Mouse (Mus musculus) liver, adult 2 months (tissue): ENCODE measurements around the gene Bmp7. TPM values are rescaled to one million over a fixed set of nuclear protein-coding genes. Genes with fewer than 3 reads are reported as not detected.

Experiments
- DNase-seq: peaks from one replicate; pipeline ENCODE4 v3.0.0-alpha.2; 2011; ENCODE audit warnings: low read depth, low spot score; ENCODE audit errors: extremely low read depth
- H3K27ac ChIP-seq: fragments of 200-500 bp; replicated peaks from 2 replicates; pipeline ENCODE4 v1.5.1; 2012; ENCODE audit warnings: low read depth, mild to moderate bottlenecking, control low read depth, inconsistent platforms, low read length; ENCODE audit not compliant: insufficient read depth
- H3K27me3 ChIP-seq: fragments of 200-500 bp; 2 replicates; pipeline ENCODE4 v1.6.1; 2012; ENCODE audit warnings: mild to moderate bottlenecking, moderate library complexity, low read length, inconsistent platforms; ENCODE audit not compliant: control insufficient read depth, insufficient read depth
- H3K36me3 ChIP-seq: fragments of 200-500 bp; 2 replicates; pipeline ENCODE4 v1.6.1; 2012; ENCODE audit warnings: low read length, inconsistent platforms; ENCODE audit not compliant: control insufficient read depth, insufficient read depth
- H3K4me1 ChIP-seq: fragments of 200-500 bp; 2 replicates; pipeline ENCODE4 v1.6.1; 2011; ENCODE audit warnings: low read length; ENCODE audit not compliant: control insufficient read depth, insufficient read depth
- H3K4me3 ChIP-seq: fragments of 200-500 bp; 2 replicates; pipeline ENCODE4 v1.5.1; 2011; ENCODE audit warnings: low read depth, mild to moderate bottlenecking, control low read depth, low read length, moderate library complexity; ENCODE audit not compliant: insufficient read depth
- H3K79me2 ChIP-seq: fragments of 200-500 bp; 2 replicates; pipeline ENCODE4 v1.6.1; 2012; ENCODE audit warnings: inconsistent platforms, mild to moderate bottlenecking, low read length, moderate library complexity; ENCODE audit not compliant: control insufficient read depth, insufficient read depth
- H3K9ac ChIP-seq: fragments of 200-500 bp; 2 replicates; pipeline ENCODE4 v1.6.1; 2012; ENCODE audit warnings: low read depth, mild to moderate bottlenecking, control low read depth, inconsistent platforms, low read length
- CTCF ChIP-seq: fragments of 200-500 bp; IDR thresholded peaks from 2 replicates; pipeline ENCODE4 v1.5.1; 2011; ENCODE audit warnings: low read depth, low read length, control low read depth
- POLR2A ChIP-seq: fragments of 200-500 bp; IDR thresholded peaks from 2 replicates; pipeline ENCODE4 v1.6.1; 2011; ENCODE audit warnings: low read length, control low read depth; ENCODE audit not compliant: insufficient read depth; ENCODE audit errors: extremely low read depth
- WGBS: fragments of 180-500 bp; shearing (Covaris S2); methylation state at CpG from one replicate; pipeline ENCODE4 v1.1.7; 2018; 5-methylcytosine and 5-hydroxymethylcytosine counted together
- polyA plus RNA-seq: library from polyadenylated mRNA; depleted of rRNA; stranded (reverse); fragments of >200 nt; gene quantifications from 2 replicates; pipeline ENCODE4 v1.2.3, GENCODE M21; 2012
- total RNA-seq: library from RNA; depleted of rRNA; stranded (reverse); fragments of >200 nt; gene quantifications from 2 replicates; pipeline ENCODE4 v1.2.3, GENCODE M21; 2014

Bmp7 gene
- total and polyA plus RNA-seq, 2 experiments, result 0.55 to 1.7 TPM

DNA sequence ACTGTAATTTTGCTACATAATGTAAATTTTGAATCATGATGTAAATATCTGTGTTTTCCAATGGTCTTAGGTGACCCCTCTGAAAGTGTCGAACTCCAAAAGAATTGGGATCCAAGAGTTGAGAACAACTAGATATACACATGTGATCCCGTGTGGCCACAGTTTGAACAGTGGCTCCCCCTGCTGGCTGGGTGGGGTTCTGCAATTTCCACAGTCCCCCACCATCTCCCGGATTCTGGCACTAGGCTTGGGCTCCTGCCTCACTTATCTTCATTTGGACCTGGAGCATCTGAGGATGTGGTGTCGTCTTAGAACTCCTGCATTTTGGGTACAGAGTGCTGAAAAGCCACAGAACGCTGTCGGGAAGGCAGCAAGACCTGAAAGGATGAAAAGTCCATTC, 91.9 kb downstream of the Bmp7 start:
- Histone ChIP-seq H3K9ac (no peak overlapping the region), H3K4me1 (no peaks in the 10 kb centered on the region), H3K27ac (no peak overlapping the region), H3K36me3 (no peaks in the 10 kb centered on the region), H3K4me3 (no peak overlapping the region), H3K27me3 (no peaks in the 10 kb centered on the region), H3K79me2 (no peaks in the 10 kb centered on the region)
- DNase-seq, result peak; percentile 21
- 59% methylated on average over 6 of the region's 6 CpGs for WGBS
- TF ChIP-seq CTCF (peak; percentile 92), POLR2A (no peak)

DNA sequence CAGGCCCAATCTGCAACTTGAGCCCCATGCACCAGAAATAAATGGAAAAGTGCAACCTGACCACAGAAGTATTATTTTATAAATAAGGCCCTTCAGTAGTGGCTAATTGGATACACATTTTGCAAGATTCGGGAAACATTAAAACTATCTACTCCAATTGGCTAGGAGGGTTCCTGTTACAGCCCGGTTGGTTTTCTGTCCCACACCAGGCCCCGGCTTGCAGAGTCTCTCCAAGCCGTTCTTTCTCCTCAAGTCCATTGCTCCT, 93.9 kb downstream of the Bmp7 start:
- WGBS, result 83% methylated on average over 4 of the region's 4 CpGs
- no peaks in the 10 kb centered on the region for H3K79me2 ChIP-seq
- no peaks in the 10 kb centered on the region for H3K27me3 ChIP-seq
- no peak overlapping the region for H3K9ac ChIP-seq
- TF ChIP-seq CTCF, result no peak
- no peak for TF ChIP-seq POLR2A
- no peak overlapping the region for H3K27ac ChIP-seq
- no peaks in the 10 kb centered on the region for H3K36me3 ChIP-seq
- peaks cover 3% of the 10 kb centered on the region for H3K4me1 ChIP-seq
- H3K4me3 ChIP-seq, result no peak overlapping the region
- no peak for DNase-seq

- DNase-seq, result no peak
- no peaks in the 10 kb centered on the region for H3K27me3 ChIP-seq
- TF ChIP-seq CTCF (no peak), POLR2A (no peak)
- no peak overlapping the region for H3K9ac ChIP-seq
- H3K36me3 ChIP-seq, result no peaks in the 10 kb centered on the region
- WGBS, result 73% methylated on average over 31 of the region's 31 CpGs
- peaks cover 4% of the 10 kb centered on the region for H3K4me1 ChIP-seq
- H3K79me2 ChIP-seq, result no peaks in the 10 kb centered on the region
- no peak overlapping the region for H3K4me3 ChIP-seq
- no peak overlapping the region for H3K27ac ChIP-seq
Measured at GRCm38 (mm10) chr2:172845536-172846310, 94.4 kb downstream of the Bmp7 start.

DNA sequence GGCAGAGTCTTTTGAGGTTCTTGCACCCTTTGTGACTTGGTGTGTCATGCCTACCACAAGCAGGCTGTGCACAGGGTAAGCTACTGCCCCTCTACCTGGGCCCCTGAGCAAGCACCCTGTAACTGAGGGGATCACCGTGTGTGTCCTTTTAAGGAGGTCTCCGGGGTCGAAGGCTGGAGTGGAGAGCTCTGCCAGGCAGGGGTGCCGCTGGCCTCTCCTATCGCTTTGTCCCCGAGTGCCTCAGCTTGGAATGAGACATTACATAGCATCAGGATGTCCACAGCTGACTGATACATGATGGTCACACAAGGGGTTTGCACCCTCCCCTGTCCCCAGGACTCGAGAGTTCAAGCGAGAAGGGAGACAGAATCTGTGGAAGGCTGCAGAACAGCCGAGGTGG, 96.2 kb downstream of the Bmp7 start:
- TF ChIP-seq POLR2A (no peak), CTCF (no peak)
- Histone ChIP-seq H3K27me3 (no peaks in the 10 kb centered on the region), H3K4me3 (no peak overlapping the region), H3K36me3 (no peaks in the 10 kb centered on the region), H3K9ac (no peak overlapping the region), H3K4me1 (peaks cover 4% of the 10 kb centered on the region), H3K79me2 (no peaks in the 10 kb centered on the region), H3K27ac (no peak overlapping the region)
- 86% methylated on average over 9 of the region's 9 CpGs for WGBS
- DNase-seq, result no peak

DNA sequence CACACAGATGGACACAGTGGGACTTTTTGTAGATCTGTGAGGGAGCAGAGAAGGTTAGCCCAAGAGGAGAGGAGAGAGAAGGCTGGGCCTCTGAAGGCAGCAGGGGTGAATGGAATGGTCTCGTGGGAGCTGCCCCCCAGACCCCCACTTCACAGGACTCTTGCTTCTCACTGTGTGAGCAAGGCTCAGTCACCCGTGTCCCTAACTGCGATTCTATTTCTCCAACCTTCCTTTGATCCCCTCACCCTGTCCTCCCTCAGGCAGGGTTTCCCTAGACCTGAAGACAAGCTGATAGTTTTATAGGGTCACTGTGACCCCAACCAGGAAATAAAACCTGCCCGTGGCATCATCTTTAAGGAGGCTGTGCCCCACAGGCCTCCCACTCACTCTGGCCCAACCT, 97.8 kb downstream of the Bmp7 start:
- Histone ChIP-seq H3K27me3 (no peaks in the 10 kb centered on the region), H3K4me1 (peaks cover 4% of the 10 kb centered on the region), H3K4me3 (no peak overlapping the region), H3K36me3 (no peaks in the 10 kb centered on the region), H3K9ac (no peak overlapping the region), H3K27ac (no peak overlapping the region), H3K79me2 (no peaks in the 10 kb centered on the region)
- WGBS, result 89% methylated on average over 4 of the region's 4 CpGs
- no peak for DNase-seq
- TF ChIP-seq CTCF (no peak), POLR2A (no peak)

GRCm38 (mm10) chr2:172840905-172841750, 99.0 kb downstream of the Bmp7 start:
- TF ChIP-seq POLR2A, result no peak
- TF ChIP-seq CTCF, result no peak
- Histone ChIP-seq H3K36me3 (no peaks in the 10 kb centered on the region), H3K4me3 (no peak overlapping the region), H3K79me2 (no peaks in the 10 kb centered on the region), H3K4me1 (peaks cover 4% of the 10 kb centered on the region), H3K27me3 (no peaks in the 10 kb centered on the region), H3K27ac (no peak overlapping the region), H3K9ac (no peak overlapping the region)
- 28% methylated on average over 11 of the region's 11 CpGs for WGBS
- DNase-seq, result peak; percentile 99
